In genomic region chr5:18323534-18323933, GRCm38 (mm10) we compare ENCODE assay signal across 18 mouse cellular contexts. TPM values are rescaled to one million over a fixed set of nuclear protein-coding genes. Genes with fewer than 3 reads are reported as not detected.
"Had no signal": no experiment of that assay in that cellular context is flagged by ENCODE, and none has a peak within 500 bp of the region (broad histone marks: within the 10 kb centered on the region; RNA-seq: fewer than 3 reads in every experiment).

No protein-coding gene starts in this region.

- H3K27ac ChIP-seq: liver, embryonic 12.5 days; liver, embryonic 14.5 days; midbrain, embryonic 13.5 days; neural tube, embryonic 13.5 days; neural tube, embryonic 15.5 days had no signal

- H3K36me3 ChIP-seq: liver, embryonic 12.5 days; midbrain, embryonic 13.5 days; neural tube, embryonic 13.5 days; neural tube, embryonic 15.5 days had no signal

- H3K4me3 ChIP-seq: liver, embryonic 12.5 days; midbrain, embryonic 13.5 days; myocyte; neural tube, embryonic 13.5 days; neural tube, embryonic 15.5 days had no signal

- H3K9ac ChIP-seq: liver, embryonic 12.5 days; liver, embryonic 14.5 days; lung, embryonic 14.5 days; midbrain, embryonic 13.5 days; neural tube, embryonic 13.5 days; neural tube, embryonic 15.5 days had no signal

- ATAC-seq: liver, embryonic 12.5 days; midbrain, embryonic 13.5 days had no signal

- DNase-seq: lung, adult 18-20 months; lung, embryonic 14.5 days; lung, postnatal 10 days; lung, postnatal 4 days; right cerebral cortex, adult 18-20 months; right cerebral cortex, postnatal 25 days; right cerebral cortex, postnatal 4 days; spleen, adult 18-20 months; thymus, adult 18-20 months; thymus, postnatal 14 days; thymus, postnatal 36 days had no signal

- H3K4me1 ChIP-seq: liver, embryonic 12.5 days; neural tube, embryonic 13.5 days; neural tube, embryonic 15.5 days had no signal

- H3K9me3 ChIP-seq: liver, embryonic 12.5 days; midbrain, embryonic 13.5 days; neural tube, embryonic 13.5 days; neural tube, embryonic 15.5 days had no signal

- H3K27me3 ChIP-seq: liver, embryonic 12.5 days; midbrain, embryonic 13.5 days; neural tube, embryonic 13.5 days; neural tube, embryonic 15.5 days had no signal

- H3K4me2 ChIP-seq: liver, embryonic 12.5 days; lung, embryonic 14.5 days; midbrain, embryonic 13.5 days; neural tube, embryonic 13.5 days; neural tube, embryonic 15.5 days had no signal

RNA-seq across cellular contexts. Expression of gene Gnai1, which starts 36.6 kb away (rescaled TPM):
- total RNA-seq: megakaryocyte-erythroid progenitor cell, adult 5-6 weeks had no signal
